Mouse (Mus musculus): ENCODE measurements around the gene Fbxw21.
A peak's percentile ranks its signal among the peaks of the same experiment; 100 is the strongest.
"Not testable (repeated sequence)": the region's sequence is repeated elsewhere in the genome, so short reads cannot be mapped to it uniquely, and the experiment has no call there.

Fbxw21 gene

DNA sequence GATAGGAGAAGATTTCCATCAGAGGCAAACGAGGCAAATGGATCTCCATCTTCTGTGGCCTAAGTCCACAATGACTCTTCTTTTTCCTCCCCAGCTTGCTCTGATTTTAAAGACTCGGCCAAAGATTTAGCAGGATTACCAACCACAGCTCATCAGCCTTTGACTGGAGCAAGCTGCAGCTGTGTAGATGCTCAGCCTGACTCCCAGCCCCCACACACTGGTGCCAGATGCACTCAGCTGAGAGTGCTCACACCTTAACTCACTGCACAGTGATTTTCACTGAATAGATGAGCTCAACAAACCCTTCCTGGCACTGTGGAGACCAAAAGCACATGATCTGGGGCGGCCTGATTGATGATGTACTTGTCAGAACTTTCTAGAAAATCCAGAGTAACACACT, at the start of gene Fbxw21:
Gene Fbxw21 (minus strand): TSS at position 101 of the 400 bp plus-strand sequence.
- no peak for DNase-seq

DNA sequence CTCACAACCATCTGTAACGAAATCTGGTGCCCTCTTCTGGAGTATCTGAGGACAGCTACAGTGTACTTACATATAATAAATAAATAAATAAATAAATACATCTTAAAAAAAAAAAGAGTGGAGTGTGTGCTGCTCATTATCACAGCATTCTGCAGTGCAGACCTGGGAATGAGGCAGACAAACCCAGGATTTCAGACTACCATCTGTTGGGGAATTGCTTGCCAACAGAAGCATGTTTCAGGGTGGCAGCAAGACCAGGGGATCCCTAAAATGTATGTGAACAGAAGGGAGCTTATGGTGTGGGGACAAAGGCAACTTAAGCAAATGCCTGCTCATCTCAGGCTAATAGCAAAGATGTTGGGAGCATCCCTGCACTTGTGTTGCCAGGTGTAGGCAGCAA, 39.5 kb upstream of the Fbxw21 start:
- DNase-seq = not testable (repeated sequence)

DNA sequence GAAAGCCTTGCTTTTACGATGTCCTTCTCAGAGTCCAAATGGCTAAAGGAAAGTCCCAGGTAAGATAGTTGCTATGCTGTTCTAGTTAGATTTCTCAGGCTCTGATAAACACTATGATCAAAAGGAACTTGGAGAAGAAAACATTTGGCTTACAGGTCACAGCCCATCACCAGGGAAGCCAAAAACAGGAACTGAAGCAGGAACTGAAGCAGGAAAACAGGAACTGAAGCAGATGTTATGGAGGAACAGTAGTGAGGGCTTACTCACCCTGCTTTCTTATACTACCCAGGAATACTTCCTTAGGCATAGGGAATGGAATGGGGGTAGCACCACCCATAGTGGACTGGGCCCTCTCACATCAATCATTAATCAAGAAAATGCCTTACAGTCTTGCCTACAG, 38.5 kb upstream of the Fbxw21 start:
- no peak for DNase-seq

DNA sequence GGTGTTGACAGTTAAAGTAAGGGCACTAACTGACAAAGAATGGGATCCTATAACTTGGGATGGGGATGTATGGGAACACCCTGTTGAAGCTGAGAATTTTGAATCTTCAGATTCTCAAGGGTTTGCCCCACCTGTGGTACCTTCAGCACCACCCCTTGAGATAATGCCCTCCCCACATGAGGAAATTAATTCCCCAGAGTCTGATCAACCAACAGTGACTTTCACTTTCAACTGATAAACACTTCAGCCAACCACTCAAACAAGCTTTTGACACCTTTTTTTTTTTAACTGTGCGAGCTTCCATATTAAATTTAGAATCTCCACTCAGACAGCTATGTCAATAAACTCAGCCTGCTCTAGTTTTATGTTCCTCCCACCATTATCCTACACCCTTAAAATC, 37.5 kb upstream of the Fbxw21 start:
- DNase-seq = no peak

DNA sequence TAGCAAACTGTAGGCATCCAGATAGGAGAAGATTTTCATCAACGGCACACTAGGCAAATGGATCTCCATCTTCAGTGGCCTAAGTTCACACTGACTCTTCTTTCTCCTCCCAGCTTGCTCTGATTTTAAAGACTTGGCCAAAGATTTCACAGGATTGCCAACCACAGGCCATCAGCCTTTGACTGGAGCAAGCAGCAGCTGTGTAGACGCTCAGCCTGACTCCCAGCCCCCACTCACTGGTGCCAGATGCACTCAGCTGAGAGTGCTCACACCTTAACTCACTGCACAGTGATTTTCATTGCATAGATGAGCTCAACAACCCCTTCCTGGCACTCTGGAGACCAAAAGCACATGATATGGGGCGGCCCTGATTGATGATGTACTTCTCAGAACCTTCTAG, 34.0 kb upstream of the Fbxw21 start, which contains the start of gene Fbxw13:
Gene Fbxw13 (minus strand): TSS at position 101 of the 400 bp plus-strand sequence.
- DNase-seq = not testable (repeated sequence)

DNA sequence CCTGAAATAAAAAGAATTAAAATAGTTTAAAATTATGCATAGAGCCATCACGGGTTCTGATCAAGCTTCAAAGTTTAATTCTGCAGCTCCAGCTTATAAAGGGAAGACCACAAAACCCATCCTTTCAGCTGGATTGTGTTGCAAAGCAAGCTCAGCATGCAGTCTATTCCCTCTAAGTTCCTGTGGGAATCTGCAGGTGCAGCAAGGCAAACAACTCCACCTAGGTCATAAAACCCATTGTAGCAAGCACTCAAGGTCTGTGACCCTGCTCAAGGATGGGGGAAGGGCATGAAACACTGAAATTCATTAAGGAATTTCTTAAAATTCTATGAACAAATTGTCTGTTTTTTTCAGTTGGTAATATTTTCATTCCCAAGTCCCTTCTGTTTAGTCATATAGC, 15.4 kb upstream of the Fbxw21 start:
- no peak for DNase-seq

DNA sequence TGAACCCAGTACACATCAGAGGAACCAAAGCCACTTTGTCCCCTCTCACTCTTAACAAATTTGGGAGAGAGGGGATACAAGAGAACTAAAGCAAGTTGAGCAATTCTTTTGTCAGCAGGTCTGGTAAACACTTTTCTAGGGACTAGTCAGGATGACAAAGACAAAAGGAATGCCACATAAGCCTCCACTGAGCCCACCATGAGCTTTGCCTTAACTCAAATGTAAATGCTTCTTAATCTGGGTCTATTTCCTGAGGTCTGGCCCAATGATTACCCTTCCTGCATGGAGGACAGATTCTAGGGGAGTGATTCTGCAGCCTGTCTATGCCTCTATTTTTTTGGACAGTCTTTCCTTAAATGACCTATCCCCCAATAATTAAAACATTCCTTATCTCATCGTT, 14.5 kb upstream of the Fbxw21 start:
- DNase-seq = no peak

DNA sequence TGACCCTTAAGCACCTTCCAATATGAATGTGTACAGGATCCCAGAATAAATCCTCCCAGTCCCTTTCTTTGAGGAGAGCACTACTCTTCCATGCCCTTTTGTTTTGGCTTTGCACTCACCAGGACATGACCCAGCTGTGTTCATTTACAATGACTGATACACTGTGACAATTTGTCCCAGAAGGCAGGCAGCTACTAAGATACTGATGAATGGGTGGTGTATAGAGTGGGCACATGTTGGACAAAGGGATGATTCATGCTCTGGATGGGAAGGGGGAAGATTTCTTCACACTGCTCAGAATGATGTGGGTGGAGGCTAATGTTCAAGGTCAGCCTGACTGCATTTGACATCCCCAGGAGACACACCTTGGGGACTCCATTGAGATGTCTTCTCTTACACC, 5.5 kb upstream of the Fbxw21 start:
- no peak for DNase-seq

DNA sequence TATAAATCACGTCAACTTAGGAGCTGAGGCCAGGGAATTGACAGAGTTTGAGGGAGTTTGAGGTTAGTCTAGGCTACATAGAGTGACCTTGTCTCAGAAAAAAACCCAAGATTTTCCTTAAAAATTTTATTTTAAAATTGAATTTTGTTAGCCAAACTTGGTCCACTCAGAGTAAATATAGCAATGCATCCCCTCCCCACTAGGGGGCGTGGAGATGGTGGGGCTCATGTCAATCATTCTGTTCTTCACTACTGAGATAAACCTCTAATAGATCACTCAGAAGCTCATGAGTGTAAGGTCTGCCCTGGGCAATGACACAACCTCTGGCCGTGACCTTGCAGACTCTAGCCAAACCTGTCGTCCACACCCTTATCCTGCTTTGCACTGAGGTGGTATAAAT, 21.4 kb downstream of the Fbxw21 start:
- DNase-seq = not testable (repeated sequence)

DNA sequence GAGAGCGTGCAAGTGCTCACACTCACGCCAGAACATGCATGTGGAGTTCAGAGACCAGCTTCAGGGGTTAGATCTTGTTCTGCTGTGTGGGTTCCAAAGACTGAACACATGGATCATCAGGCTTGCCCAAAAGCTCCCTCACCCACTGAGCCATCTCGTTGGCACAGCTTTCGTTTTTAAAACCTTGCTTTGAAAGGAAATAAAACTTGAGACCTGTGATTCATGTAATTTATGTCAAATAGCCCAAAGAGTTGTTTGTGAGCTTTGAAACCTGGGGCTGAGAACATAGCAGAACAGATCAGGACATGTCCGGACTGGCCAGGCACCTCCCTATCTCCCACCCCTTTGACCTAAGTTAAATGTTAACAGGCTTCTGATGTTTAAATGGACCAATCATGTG, 31.8 kb downstream of the Fbxw21 start:
- no peak for DNase-seq

DNA sequence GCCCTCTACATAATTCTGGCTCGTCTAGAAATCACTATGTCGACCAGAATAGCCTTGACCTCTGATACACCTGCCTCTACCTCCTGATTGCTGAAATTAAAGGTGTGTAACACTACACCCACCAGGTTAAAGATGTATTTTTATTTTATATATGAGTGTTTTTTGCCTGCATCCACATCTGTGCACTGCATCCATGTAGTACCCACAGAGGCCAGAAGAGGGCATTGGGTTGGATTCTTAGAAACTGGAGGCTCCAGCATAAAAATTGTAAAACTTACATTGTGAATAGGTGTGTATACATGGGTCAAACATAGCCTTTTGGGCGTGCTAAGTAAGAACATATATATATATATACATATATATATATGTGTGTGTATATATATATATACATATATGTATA, 33.6 kb downstream of the Fbxw21 start:
- DNase-seq = peak; percentile 74 to 76

DNA sequence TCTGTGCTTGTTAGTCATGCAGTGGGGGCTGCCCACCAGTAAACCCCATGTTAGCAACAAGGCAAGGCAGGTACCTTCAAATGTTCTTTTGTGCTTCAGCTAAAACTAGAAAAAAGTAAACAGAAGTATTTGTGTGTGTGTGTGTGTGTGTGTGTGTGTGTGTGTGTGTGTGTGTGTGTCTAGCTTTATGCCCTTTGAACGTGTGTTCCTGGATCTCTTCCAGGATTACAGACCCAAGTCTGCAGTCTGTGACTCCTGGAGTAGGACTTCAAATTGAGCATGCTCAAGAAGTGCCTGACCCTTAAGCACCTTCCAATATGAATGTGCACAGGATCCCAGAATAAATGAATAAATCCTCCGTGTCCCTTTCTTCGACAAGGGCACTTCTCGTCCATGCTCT, 34.8 kb downstream of the Fbxw21 start:
- DNase-seq = no peak

DNA sequence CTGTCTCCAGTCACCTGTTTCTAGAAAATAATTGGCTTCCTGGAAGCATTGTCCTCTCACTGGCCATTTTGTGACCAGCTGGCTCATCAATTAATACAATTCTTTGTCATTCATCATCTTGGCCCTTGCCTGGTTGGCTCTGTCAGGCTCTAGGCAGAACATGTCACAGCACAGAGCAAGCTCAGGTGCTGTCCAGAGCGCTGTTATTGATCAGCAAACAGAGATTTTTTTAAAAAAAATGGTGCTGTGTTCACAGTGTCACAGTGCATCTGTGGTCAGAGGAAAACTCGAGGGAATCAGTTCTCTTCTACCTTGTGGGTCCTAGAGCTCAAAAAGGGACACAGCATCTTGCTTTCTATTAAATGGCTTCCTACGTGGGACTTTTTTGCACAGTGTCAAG, 36.4 kb downstream of the Fbxw21 start:
- DNase-seq = no peak

DNA sequence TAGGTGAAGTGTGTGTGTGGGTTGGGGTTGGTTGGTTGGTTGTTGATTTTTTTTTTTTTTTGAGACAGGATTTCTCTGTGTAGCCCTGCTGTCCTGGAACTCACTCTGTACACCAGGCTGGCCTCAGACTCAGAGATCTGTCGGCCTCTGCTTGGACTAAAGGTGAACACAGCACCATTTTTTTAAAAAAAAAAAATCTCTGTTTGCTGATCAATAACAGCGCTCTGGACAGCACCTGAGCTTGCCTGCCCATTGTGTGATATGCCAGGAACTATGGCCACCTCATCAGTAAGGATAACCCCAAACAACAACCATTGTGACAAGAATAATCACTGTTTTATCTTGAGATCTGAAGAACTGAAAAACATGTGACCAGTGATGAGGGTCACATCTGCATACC, 36.8 kb downstream of the Fbxw21 start:
- DNase-seq = no peak

DNA sequence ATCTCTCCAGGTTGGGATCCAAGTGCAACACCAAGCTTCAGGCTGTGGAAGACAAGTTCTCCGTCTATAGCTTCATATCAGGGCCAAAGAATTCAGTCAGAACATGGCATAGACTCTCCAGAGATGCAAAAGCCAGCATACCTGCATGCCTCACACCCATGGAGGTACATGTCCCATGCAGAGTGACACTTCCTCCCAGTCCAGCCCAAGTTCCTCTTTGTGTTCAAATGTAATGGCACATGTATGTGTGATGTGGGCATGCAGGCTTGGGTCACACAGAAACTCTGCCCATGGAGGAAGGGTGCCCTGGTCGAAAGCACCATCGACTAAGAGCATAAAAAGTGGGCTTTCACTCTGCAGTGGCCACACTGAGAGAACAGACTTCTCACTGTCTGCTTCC, 37.7 kb downstream of the Fbxw21 start:
- DNase-seq = peak in 1 of 2 experiments; percentile 2

DNA sequence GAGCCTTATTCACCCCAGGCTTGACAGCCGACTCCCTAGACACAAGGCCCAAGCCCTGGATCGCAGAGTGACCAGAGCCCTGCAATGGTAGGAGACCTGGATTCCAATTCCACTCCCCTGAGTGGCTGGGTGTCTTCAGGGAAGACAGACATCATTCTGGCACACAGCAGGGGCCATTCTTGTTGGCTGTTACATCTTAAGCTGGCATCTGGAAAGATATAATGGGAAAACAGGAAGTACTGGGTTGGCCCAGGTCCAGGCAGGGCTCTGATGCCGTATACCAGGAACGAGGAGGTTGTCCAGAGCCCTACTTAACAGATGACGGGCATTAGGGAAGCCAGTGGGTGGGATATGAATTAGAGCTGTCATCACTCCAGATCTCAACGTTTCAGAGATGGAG, 38.6 kb downstream of the Fbxw21 start:
- DNase-seq = peak; percentile 24 to 30

DNA sequence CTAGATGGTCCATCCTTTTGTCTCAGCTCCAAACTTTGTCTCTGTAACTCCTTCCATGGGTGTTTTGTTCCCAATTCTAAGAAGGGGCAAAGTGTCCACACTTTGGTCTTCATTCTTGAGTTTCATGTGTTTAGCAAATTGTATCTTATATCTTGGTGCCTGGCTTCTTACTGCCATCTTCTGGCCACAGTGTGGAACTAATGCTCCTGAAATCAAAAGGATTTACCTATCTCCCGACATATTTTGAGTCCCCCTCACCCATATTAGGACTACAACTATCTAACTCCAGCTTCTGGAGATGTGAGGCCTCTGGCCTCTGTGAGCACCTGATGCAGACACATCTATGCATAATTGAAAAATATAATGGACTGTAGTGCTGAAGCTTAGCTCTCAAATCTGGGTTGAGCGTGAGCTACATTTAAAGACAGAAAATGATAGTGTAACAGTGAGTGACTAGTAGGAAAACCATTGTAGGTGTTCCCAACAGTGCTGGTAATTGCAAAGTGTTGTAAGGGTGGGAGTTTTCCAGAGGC, 39.2 kb downstream of the Fbxw21 start:
- peak; percentile 36 to 65 for DNase-seq

DNA sequence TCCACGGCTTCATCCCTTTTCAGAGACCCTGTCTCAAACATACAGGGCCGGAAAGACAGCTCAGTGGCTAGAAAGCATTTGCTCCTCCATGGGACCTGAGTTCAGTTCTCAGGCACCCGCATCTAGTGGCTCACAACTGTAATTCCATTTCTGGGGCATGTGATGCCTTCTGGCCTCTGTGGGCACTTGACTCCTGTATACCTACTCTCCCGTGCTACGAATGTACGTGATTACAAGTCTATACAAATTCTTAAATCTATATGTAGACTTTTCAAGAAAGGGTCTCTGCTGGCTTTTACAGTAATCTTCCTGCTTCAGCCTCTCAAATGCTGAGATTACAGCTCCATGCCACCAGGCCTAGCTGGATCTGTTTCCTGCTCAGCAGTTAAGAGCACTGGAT, 40.9 kb downstream of the Fbxw21 start:
- no peak for DNase-seq

DNA sequence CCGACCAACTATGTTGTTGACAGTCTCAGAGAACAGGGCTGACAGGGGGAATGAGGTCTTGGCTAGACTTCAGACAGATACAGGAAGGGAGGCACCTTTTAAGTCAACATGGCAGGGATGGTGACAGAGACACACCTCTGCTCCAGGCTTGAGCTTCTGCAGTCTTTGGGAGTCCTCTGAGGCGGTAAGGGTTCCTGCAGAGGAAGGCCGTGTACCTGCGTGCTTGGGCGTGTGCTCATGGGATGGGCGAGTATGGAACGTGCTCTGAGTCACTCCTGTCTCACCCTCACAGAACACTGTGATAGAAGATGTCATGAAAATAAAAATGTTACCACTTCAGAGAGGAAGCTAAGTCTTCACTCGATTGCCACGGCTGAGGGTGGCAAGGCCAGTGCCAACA, 42.3 kb downstream of the Fbxw21 start:
- DNase-seq = peak in 1 of 2 experiments; percentile 1

DNA sequence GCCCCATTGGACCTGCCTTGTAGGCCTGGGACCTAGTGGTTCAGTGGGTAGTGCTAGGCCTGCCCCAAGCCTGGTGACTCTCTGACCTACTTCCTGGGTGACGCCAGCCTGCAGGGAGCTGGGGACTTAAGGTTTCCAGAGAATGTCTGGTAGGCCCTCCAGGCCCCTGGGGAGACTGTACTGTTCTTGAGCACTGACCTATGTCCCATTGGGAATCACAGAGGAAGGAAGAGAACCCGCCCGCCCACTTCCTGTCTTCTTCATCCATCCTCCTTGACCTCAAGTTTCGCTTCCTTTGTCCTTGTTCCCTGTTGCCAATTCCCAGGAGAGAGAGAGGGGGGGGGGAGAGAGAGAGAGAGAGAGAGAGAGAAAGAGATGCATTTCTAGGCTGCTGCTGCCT, 43.7 kb downstream of the Fbxw21 start:
- DNase-seq = peak in 1 of 2 experiments; percentile 14

DNA sequence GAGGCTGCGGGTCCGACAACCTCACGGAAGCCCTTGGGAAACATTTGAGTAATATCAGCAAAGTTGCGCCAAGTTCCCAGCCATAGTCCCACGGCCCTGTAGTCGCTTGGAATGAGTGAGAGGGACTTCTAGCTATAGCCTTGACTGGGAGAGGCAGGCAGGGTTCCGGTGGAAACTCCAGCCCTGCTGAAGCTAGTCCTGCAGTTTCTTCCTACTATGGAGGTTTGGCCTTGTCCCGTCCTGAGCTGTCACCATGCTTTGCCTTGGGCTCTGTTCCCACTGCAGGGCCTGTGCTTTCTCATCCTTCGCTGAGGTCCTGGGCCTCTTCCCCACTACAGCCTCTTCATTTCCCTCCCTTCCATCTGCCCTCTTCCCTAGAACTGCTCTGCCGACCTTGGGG, 45.6 kb downstream of the Fbxw21 start:
- DNase-seq = no peak

DNA sequence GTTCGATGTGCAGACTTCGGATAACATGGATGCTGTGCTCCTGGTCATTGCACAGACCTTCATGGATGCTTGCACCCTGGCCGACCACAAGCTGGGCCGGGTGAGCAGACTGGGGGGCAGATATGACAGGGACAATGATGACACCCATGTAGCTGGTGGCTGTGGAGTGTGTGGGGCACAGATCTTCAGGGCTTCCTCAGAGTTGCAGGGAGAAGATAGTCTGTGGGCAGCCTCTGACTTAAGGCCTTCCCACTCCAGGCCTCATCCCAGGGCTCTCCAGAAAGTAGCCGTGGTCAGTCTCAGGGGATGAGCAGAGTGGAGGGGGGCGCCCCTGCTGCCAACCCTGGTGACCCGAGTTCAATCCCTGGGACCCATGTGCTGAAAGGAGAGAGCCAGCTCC, 47.0 kb downstream of the Fbxw21 start:
- DNase-seq = peak; percentile 1

DNA sequence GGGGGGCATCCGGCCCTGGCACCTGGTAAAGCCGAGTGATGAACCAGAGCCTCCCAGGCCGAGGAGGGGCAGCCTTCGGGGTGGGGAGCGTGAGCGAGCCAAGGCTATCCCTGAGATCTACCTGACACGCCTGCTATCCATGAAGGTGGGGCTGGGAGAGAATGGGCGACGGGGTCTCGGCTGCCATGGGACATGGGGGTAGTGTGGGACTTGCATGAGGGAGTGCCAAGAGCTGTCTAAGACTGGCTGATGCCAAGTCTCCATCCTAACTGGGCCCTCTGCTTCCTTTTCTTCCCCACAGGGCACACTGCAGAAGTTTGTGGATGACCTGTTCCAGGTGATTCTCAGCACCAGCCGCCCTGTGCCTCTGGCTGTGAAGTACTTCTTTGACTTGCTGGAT, 47.6 kb downstream of the Fbxw21 start:
- peak; percentile 1 to 2 for DNase-seq

DNA sequence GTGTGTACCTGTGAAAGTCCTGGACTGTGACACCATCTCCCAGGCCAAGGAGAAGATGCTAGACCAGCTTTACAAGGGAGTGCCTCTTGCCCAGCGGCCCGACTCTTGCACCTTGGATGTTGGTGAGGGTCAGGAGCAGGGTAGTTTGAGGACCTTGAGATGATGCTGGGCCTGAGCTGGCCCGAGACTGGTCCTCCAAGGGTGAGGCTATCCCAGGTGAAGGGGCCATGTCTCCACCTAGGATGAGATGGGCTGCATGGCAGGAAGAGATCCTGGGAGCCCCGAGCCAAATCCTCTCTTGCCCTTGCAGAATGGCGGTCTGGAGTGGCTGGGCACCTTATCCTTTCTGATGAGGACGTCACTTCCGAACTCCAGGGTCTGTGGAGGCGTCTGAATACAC, 48.5 kb downstream of the Fbxw21 start:
- DNase-seq = peak in 1 of 2 experiments; percentile 1

DNA sequence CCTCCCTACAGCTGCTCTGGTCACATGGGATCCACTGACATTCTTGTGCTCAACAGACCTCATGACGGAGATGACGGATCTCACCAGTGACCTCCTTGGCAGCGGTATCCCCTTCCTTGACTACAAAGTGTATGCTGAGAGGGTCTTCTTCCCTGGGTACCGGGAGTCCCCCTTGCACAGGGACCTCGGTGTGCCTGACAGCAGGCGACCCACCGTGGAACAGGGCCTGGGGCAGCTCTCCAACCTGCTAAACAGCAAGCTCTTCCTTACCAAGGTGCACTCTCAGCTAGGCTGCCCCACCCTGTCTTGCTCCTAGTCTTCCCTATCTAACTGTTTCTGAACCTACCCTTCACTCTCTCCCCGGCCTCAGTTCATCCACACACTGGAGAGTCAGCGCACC, 50.2 kb downstream of the Fbxw21 start:
- peak in 1 of 2 experiments; percentile 1 for DNase-seq

DNA sequence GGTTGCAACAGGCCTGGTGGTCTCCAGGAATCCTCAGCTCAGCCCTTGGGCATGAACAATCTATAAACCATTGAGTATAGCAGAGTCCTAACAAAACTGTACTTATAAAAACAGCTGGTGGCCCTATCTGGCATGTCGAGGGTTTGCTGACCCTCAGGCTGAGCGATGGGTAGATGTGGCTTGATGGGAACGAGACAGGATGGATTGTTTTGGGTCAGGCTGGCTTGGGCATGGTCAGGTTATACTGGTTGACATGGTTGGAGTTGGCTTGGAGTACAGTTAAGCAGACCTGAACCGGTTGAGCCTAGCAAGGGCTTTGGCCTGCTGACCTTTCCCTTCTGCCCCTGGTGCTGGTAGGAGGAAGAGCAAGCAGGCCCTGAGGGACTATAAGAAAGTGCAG, 50.7 kb downstream of the Fbxw21 start:
- no peak for DNase-seq
